Mouse (Mus musculus) thymus, adult 2 months (tissue): ENCODE measurements around the gene Sgms1.

Experiments used
- CTCF ChIP-seq: fragments of 200-500 bp; IDR thresholded peaks from 2 replicates; pipeline ENCODE4 v1.5.1; 2012; ENCODE audit warnings: mild to moderate bottlenecking, control low read depth, low read length, moderate library complexity, borderline replicate concordance; ENCODE audit not compliant: control insufficient read depth, poor library complexity, insufficient read depth; ENCODE audit errors: extremely low read depth
- POLR2A ChIP-seq: fragments of 200-500 bp; IDR thresholded peaks from 2 replicates; pipeline ENCODE4 v1.6.1; 2012; ENCODE audit warnings: mild to moderate bottlenecking, low read length, control low read depth, moderate library complexity; ENCODE audit not compliant: control insufficient read depth, poor library complexity, insufficient read depth; ENCODE audit errors: extremely low read depth

GRCm38 (mm10) chr19:32344738-32345121, 44.8 kb downstream of the Sgms1 start:
- TF ChIP-seq CTCF (no peak), POLR2A (no peak)
